Mouse (Mus musculus) kidney, adult 2 months (tissue): Measurements from ENCODE around the gene Kctd13. TPM values are rescaled to one million over a fixed set of nuclear protein-coding genes. Genes with fewer than 3 reads are reported as not detected.

ENCODE experiments used
- DNase-seq: peaks from one replicate; pipeline ENCODE4 v3.0.0; 2021
- H3K27ac ChIP-seq: fragments of 200-500 bp; 2 replicates; pipeline ENCODE4 v1.5.1; 2012; ENCODE audit warnings: low read depth, low read length, control low read depth, inconsistent platforms; ENCODE audit not compliant: insufficient read depth
- H3K27me3 ChIP-seq: fragments of 200-500 bp; replicated peaks from 2 replicates; pipeline ENCODE4 v1.6.1; 2012; ENCODE audit warnings: mild to moderate bottlenecking, moderate library complexity, low read length, inconsistent platforms; ENCODE audit not compliant: control insufficient read depth, insufficient read depth
- H3K36me3 ChIP-seq: fragments of 200-500 bp; 2 replicates; pipeline ENCODE4 v1.6.1; 2012; ENCODE audit warnings: mild to moderate bottlenecking, moderate library complexity, low read length, inconsistent platforms; ENCODE audit not compliant: control insufficient read depth, insufficient read depth
- H3K4me1 ChIP-seq: fragments of 200-500 bp; 2 replicates; pipeline ENCODE4 v1.6.1; 2011; ENCODE audit warnings: low read length; ENCODE audit not compliant: control insufficient read depth, insufficient read depth
- H3K4me3 ChIP-seq: fragments of 200-500 bp; 2 replicates; pipeline ENCODE4 v1.5.1; 2011; ENCODE audit warnings: mild to moderate bottlenecking, low read depth, low read length, control low read depth; ENCODE audit not compliant: insufficient read depth
- CTCF ChIP-seq: fragments of 200-500 bp; conservative IDR thresholded peaks from 2 replicates; pipeline ENCODE4 v1.5.1; 2011; ENCODE audit warnings: low read depth, mild to moderate bottlenecking, control low read depth, low read length, moderate library complexity, mixed read lengths; ENCODE audit not compliant: insufficient read depth, insufficient read length
- POLR2A ChIP-seq: fragments of 200-500 bp; IDR thresholded peaks from one replicate; pipeline ENCODE4 v1.6.1; 2011; ENCODE audit warnings: low read depth, low read length, control low read depth
- WGBS: fragments of 180-500 bp; shearing (Covaris S2); methylation state at CpG from one replicate; pipeline ENCODE4 v1.1.7; 2018; 5-methylcytosine and 5-hydroxymethylcytosine counted together
- polyA plus RNA-seq: library from polyadenylated mRNA; depleted of rRNA; stranded (reverse); fragments of >200 nt; gene quantifications from 2 replicates; pipeline ENCODE4 v1.2.3, GENCODE M21; 2012; rRNA removed

Gene Kctd13
- polyA plus RNA-seq, 1 experiment, result 21.4 TPM

- 75% methylated on average over 7 of the region's 7 CpGs for WGBS
- Histone ChIP-seq H3K36me3 (no peaks in the 10 kb centered on the region; the same call in none of the 2 replicates), H3K4me1 (no peaks in the 10 kb centered on the region; the same call in 1 of the 2 replicates), H3K4me3 (no peak overlapping the region), H3K27ac (no peak overlapping the region), H3K27me3 (no peaks in the 10 kb centered on the region)
- no peak for DNase-seq
- TF ChIP-seq POLR2A, result no peak
Measured at GRCm38 (mm10) chr7:126983113-126983512, 54.4 kb downstream of the Kctd13 start.

- 56% methylated on average over 10 of the region's 10 CpGs for WGBS
- no peak overlapping the region for H3K27ac ChIP-seq
- no peaks in the 10 kb centered on the region for H3K27me3 ChIP-seq
- no peak for DNase-seq
- H3K4me1 ChIP-seq, result no peaks in the 10 kb centered on the region; the same call in 1 of the 2 replicates
- no peak overlapping the region for H3K4me3 ChIP-seq
- H3K36me3 ChIP-seq, result no peaks in the 10 kb centered on the region; the same call in none of the 2 replicates
- TF ChIP-seq CTCF, result no peak
- no peak for TF ChIP-seq POLR2A
Measured at GRCm38 (mm10) chr7:126984667-126985444, 56.2 kb downstream of the Kctd13 start.

GRCm38 (mm10) chr7:126986319-126986718, 57.6 kb downstream of the Kctd13 start:
- no peaks in the 10 kb centered on the region; the same call in 1 of the 2 replicates for H3K4me1 ChIP-seq
- peak; percentile 80 for DNase-seq
- H3K36me3 ChIP-seq, result no peaks in the 10 kb centered on the region; the same call in 1 of the 2 replicates
- H3K27ac ChIP-seq, result no peak overlapping the region
- 28% methylated on average over 9 of the region's 9 CpGs for WGBS
- no peak for TF ChIP-seq POLR2A
- TF ChIP-seq CTCF, result peak; percentile 78
- H3K4me3 ChIP-seq, result no peak overlapping the region
- H3K27me3 ChIP-seq, result no peaks in the 10 kb centered on the region

GRCm38 (mm10) chr7:126988816-126989215, 60.1 kb downstream of the Kctd13 start:
- H3K4me3 ChIP-seq, result no peak overlapping the region
- DNase-seq, result no peak
- H3K27ac ChIP-seq, result no peak overlapping the region
- no peaks in the 10 kb centered on the region for H3K27me3 ChIP-seq
- no peaks in the 10 kb centered on the region for H3K4me1 ChIP-seq
- no peaks in the 10 kb centered on the region; the same call in 1 of the 2 replicates for H3K36me3 ChIP-seq
- TF ChIP-seq POLR2A (no peak), CTCF (no peak)
- 77% methylated on average over 8 of the region's 8 CpGs for WGBS

Other genes with a start within 250 kb of the Kctd13 start
- gene Bola2, start 233.5 kb upstream of the Kctd13 start, polyA plus RNA-seq, result 63.9 and 67.2 TPM in 2 replicates
- gene Slx1b, start 233.1 kb upstream of the Kctd13 start, polyA plus RNA-seq, result 13.1 and 17.2 TPM in 2 replicates
- 22.7 and 71.6 TPM in 2 replicates for gene Coro1a, start 221.1 kb upstream of the Kctd13 start, polyA plus RNA-seq
- 210 and 216 TPM in 2 replicates for gene Mapk3, start 169.3 kb upstream of the Kctd13 start, polyA plus RNA-seq
- gene Gdpd3, start 162.5 kb upstream of the Kctd13 start, polyA plus RNA-seq, result 58.2 and 61.4 TPM in 2 replicates
- gene Ypel3, start 151.9 kb upstream of the Kctd13 start, polyA plus RNA-seq, result 290 and 371 TPM in 2 replicates
- gene Tbx6, start 147.4 kb upstream of the Kctd13 start, polyA plus RNA-seq, result 2.1 and 2.2 TPM in 2 replicates
- gene Ppp4c, start 136.4 kb upstream of the Kctd13 start, polyA plus RNA-seq, result 135 and 145 TPM in 2 replicates
- gene Fam57b, start 131.2 kb upstream of the Kctd13 start, polyA plus RNA-seq, result 4.2 and 6.3 TPM in 2 replicates
- gene 4930451I11Rik, start 97.2 kb upstream of the Kctd13 start, polyA plus RNA-seq, result 0.46 TPM in 1 of 2 replicates, not detected in the other
- 0.15 and 0.33 TPM in 2 replicates for gene Doc2a, start 81.5 kb upstream of the Kctd13 start, polyA plus RNA-seq
- gene Hirip3, start 66.9 kb upstream of the Kctd13 start, polyA plus RNA-seq, result 4.2 and 6.6 TPM in 2 replicates
- gene Ino80e, start 66.5 kb upstream of the Kctd13 start, polyA plus RNA-seq, result 39.6 and 47.0 TPM in 2 replicates
- gene Taok2, start 44.2 kb upstream of the Kctd13 start, polyA plus RNA-seq, result 56.5 and 75.2 TPM in 2 replicates
- 90.8 and 113 TPM in 2 replicates for gene Tmem219, start 6.0 kb upstream of the Kctd13 start, polyA plus RNA-seq
- gene Asphd1, start 20.7 kb downstream of the Kctd13 start, polyA plus RNA-seq, result 0.19 TPM in 1 of 2 replicates, not detected in the other
- gene Sez6l2, start 21.7 kb downstream of the Kctd13 start, polyA plus RNA-seq, result 1.2 and 1.4 TPM in 2 replicates
- 237 and 284 TPM in 2 replicates for gene Cdipt, start 47.0 kb downstream of the Kctd13 start, polyA plus RNA-seq
- gene Cdiptos, start 47.2 kb downstream of the Kctd13 start, polyA plus RNA-seq, result 0.74 and 1.1 TPM in 2 replicates
- gene Mvp, start 85.7 kb downstream of the Kctd13 start, polyA plus RNA-seq, result 56.9 and 66.9 TPM in 2 replicates
- gene Pagr1b, start 87.6 kb downstream of the Kctd13 start, polyA plus RNA-seq, result 0.91 and 1.3 TPM in 2 replicates
- gene Pagr1a, start 88.5 kb downstream of the Kctd13 start, polyA plus RNA-seq, result 2.8 and 17.6 TPM in 2 replicates
- gene Gm42742, start 92.2 kb downstream of the Kctd13 start, polyA plus RNA-seq, result 21.2 and 28.9 TPM in 2 replicates
- gene Prrt2, start 92.3 kb downstream of the Kctd13 start, polyA plus RNA-seq, result 3.6 and 4.6 TPM in 2 replicates
- gene Maz, start 98.2 kb downstream of the Kctd13 start, polyA plus RNA-seq, result 97.9 and 115 TPM in 2 replicates
- gene Kif22, start 113.6 kb downstream of the Kctd13 start, polyA plus RNA-seq, result 0.67 and 0.73 TPM in 2 replicates
- not detected in 2 replicates for gene Zg16, start 158.4 kb downstream of the Kctd13 start, polyA plus RNA-seq
- 4.2 and 7.7 TPM in 2 replicates for gene AI467606, start 162.5 kb downstream of the Kctd13 start, polyA plus RNA-seq
- 127 and 137 TPM in 2 replicates for gene Qprt, start 193.3 kb downstream of the Kctd13 start, polyA plus RNA-seq
- gene Spn, start 208.9 kb downstream of the Kctd13 start, polyA plus RNA-seq, result 2.7 and 5.2 TPM in 2 replicates